Mouse (Mus musculus) cortical plate, adult 2 months (tissue): ENCODE results near the gene Arhgap25. TPM values are rescaled to one million over a fixed set of nuclear protein-coding genes. Genes with fewer than 3 reads are reported as not detected.

Source experiments
- H3K27ac ChIP-seq: fragments of 200-500 bp; 2 replicates; pipeline ENCODE4 v1.5.1; 2012; ENCODE audit warnings: low read length, control low read depth, inconsistent platforms; ENCODE audit not compliant: insufficient read depth
- H3K4me1 ChIP-seq: fragments of 200-500 bp; 2 replicates; pipeline ENCODE4 v1.6.1; 2011; ENCODE audit warnings: low read length; ENCODE audit not compliant: control insufficient read depth, insufficient read depth
- H3K4me3 ChIP-seq: fragments of 200-500 bp; 2 replicates; pipeline ENCODE4 v1.5.1; 2011; ENCODE audit warnings: mild to moderate bottlenecking, low read length, control low read depth; ENCODE audit not compliant: insufficient read depth
- CTCF ChIP-seq: fragments of 200-500 bp; IDR thresholded peaks from 2 replicates; pipeline ENCODE4 v1.5.1; 2011; ENCODE audit warnings: mild to moderate bottlenecking, control low read depth, low read length; ENCODE audit not compliant: insufficient read depth; ENCODE audit errors: extremely low read depth
- POLR2A ChIP-seq: fragments of 200-500 bp; IDR thresholded peaks from 2 replicates; pipeline ENCODE4 v1.6.1; 2011; ENCODE audit warnings: mild to moderate bottlenecking, low read length, control low read depth; ENCODE audit not compliant: insufficient read depth; ENCODE audit errors: extremely low read depth
- polyA plus RNA-seq: library from polyadenylated mRNA; depleted of rRNA; stranded (reverse); fragments of >200 nt; gene quantifications from 2 replicates; pipeline ENCODE4 v1.2.3, GENCODE M21; 2012

Gene Arhgap25
- polyA plus RNA-seq, 1 experiment: 6.2 TPM

DNA sequence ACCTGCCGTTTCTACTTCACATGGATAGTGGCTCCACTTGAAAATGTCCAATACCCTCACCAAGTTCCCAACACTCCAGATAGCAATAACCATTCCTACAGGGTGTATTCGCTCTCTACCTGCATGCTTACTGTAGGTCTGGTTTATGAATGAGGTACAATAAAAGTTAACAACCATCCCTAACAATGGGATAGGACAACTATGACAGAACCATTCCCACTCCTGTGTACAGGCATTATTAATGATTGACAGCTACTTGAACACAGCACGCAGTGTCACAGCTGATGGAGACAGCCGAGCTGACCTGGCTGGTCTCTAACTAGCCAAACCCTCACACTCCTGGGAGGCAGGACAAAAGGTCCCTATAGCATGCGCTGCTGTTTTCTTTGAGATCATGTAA, 4.6 kb upstream of the Arhgap25 start:
- TF ChIP-seq CTCF (no peak), POLR2A (no peak)
- Histone ChIP-seq H3K27ac (no peak overlapping the region), H3K4me3 (no peak overlapping the region), H3K4me1 (no peaks in the 10 kb centered on the region)

- Histone ChIP-seq H3K27ac (no peak overlapping the region), H3K4me1 (no peaks in the 10 kb centered on the region), H3K4me3 (no peak overlapping the region)
- no peak for TF ChIP-seq POLR2A
- no peak for TF ChIP-seq CTCF
Observed at GRCm38 (mm10) chr6:87536270-87536669, 3.2 kb upstream of the Arhgap25 start.

DNA sequence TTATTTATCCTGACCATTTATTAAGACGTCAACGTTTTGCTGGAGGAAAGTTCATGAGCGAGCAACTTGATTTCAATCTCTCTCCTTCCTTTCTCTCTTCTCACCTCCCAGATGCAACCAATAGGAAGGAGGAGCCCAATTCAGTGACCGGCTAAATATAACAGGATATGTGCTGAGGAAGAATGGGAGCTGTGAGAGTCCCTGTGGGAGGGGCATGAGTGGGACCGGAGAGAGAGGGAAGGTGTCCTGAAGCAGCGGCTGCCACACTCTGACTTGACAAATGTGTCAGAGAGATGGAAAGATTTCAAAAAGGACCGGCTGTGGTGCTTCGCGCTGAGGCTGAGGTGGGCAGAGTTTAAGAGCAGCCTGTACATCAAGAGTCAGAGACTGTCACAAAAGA, 2.6 kb upstream of the Arhgap25 start:
- no peak overlapping the region for H3K4me3 ChIP-seq
- H3K27ac ChIP-seq: no peak overlapping the region
- no peaks in the 10 kb centered on the region for H3K4me1 ChIP-seq
- no peak for TF ChIP-seq POLR2A
- no peak for TF ChIP-seq CTCF

DNA sequence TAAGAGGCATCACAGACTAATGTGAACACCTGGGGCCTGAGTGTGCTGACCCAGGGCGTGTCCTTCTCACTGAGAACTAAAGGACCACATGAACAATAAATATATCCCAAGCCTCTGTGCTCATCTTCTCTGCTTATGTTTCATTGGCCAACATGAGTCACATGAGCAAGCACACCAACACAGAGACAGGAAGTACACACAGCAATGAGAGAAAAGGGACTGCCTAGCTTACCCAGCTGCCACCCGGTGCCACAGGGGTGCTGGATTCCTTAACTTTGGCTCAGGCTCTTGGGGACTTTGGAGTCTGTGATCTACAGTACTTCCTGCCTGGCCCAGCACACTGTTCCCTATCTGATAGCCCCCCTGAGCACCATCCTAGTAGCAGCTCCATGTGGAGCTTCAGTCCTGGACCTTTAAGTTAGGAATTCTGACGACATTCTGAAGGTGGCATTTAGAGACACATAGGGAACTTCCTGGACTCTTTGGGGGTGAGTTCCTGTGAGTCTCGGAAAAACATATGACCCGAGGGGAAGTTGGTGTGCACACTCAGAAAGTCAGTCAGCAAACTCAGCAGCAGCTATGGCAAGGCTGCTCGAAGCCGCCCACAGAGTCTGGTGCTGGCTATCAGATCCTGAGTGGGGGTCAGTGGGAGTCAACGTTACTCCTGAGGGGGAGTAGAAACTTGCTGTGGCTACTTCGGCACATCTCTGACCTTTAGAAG, 2.0 kb upstream of the Arhgap25 start:
- Histone ChIP-seq H3K4me1 (no peaks in the 10 kb centered on the region), H3K27ac (no peak overlapping the region; the same call in 1 of the 2 replicates), H3K4me3 (no peak overlapping the region)
- TF ChIP-seq CTCF (no peak), POLR2A (no peak)

GRCm38 (mm10) chr6:87531456-87532015, 1.5 kb downstream of the Arhgap25 start:
- Histone ChIP-seq H3K4me1 (peaks cover 1% of the 10 kb centered on the region; the same call in 1 of the 2 replicates), H3K27ac (no peak overlapping the region), H3K4me3 (no peak overlapping the region; the same call in 1 of the 2 replicates)
- no peak for TF ChIP-seq POLR2A
- no peak for TF ChIP-seq CTCF

DNA sequence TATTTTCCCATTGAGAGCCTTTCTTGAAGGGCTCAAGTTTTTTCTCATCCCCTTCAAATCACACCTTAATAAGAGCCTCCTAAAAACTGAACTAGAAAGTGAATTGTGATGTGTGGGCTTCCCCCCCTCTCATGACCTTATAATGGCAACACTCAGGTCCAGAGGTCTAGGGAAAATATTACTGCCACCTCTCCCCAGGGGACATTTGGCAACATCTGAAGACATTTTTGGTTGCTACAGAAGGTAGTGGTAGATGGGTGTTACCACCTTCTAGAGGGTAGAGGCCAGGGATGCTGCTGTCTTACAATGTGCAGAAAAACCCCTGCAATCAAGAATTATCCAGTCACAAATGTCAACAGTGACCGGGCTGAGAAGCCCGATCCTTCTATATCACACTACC, 2.7 kb downstream of the Arhgap25 start:
- TF ChIP-seq CTCF (no peak), POLR2A (no peak)
- no peak overlapping the region for H3K4me3 ChIP-seq
- H3K4me1 ChIP-seq: peaks cover 1% of the 10 kb centered on the region

DNA sequence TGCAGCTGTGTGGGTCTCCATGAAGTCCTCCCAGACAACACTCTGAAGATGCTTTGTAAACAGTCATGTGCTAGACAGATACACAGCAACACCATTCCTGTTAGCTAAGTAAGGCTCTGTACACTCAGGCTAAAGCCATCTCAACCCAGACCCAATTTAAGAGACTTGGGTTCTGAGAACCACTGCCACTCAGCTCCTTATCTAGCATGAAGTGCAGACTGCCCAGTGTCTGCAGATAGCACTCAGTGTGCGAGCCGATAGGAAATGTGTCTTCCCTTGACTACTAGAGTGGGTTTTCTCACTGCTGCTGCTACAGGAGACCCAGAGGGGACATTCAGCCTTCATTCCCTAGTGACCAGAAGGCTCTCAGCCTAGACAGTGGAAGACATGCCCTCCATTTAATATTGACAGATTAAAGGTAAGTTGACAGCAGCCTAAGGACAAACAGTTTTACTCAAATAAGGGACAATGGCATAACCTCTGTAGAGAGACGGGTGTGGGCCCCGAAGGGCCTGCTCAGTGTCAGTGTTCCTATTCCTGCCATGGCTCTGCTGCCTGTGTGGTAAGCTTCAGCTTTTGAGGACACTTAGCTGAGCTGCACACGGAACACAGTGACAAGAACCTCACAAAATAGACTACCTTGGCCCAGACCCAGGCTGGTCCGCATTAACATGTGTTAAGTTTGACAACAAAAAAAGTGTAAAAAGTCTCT, 5.1 kb downstream of the Arhgap25 start:
- Histone ChIP-seq H3K4me3 (no peak overlapping the region), H3K4me1 (peaks cover 1% of the 10 kb centered on the region), H3K27ac (no peak overlapping the region)
- TF ChIP-seq POLR2A: no peak
- TF ChIP-seq CTCF: no peak

More for the DNA sequence above, 2.7 kb downstream of the Arhgap25 start:
- H3K27ac ChIP-seq: no peak overlapping the region

DNA sequence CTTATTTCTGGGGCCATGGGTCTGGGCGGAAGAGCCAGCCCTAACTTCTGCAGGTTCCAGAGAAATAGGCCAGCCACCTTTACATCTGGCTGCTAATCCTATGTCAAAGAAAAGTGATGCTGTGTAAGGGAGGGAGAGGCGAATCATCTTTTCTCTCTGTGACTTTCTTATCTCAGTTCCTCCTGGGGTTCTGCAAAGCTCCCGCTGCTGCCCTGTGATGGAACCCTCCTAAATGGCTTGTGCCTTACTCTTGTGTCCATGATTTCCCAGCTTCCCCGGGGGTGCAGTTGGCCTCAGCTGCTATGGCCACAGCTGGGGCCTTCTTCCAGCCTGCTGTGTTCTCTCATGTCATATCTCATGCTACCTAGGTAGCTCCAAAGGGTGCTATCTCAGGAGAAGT, 5.7 kb downstream of the Arhgap25 start:
- Histone ChIP-seq H3K27ac (no peak overlapping the region), H3K4me3 (no peak overlapping the region), H3K4me1 (peaks cover 3% of the 10 kb centered on the region)
- TF ChIP-seq CTCF (no peak), POLR2A (no peak)

GRCm38 (mm10) chr6:87525126-87525525, 7.9 kb downstream of the Arhgap25 start:
- H3K4me1 ChIP-seq: peaks cover 3% of the 10 kb centered on the region
- no peak for TF ChIP-seq CTCF
- TF ChIP-seq POLR2A: no peak
- 0 out of 2 replicates have a peak overlapping the region, but pooled peaks have one; percentile 5 for H3K27ac ChIP-seq
- no peak overlapping the region for H3K4me3 ChIP-seq
